Mouse (Mus musculus): ENCODE results near the gene Wdr62.

GRCm38 (mm10) chr7:30219293-30220007 is 60.8 kb downstream of the Wdr62 start:
- no peak for TF ChIP-seq CTCF (IDR thresholded peaks at IDR 0.05; ENCODE audit: low read depth, low read length)
- no peak for TF ChIP-seq TAL1 (conservative IDR thresholded peaks at IDR 0.05; ENCODE audit: low read depth, low read length)
- TF ChIP-seq GATA1 (IDR thresholded peaks at IDR 0.05; ENCODE audit: borderline replicate concordance, low read length): no peak
- no peak for TF ChIP-seq POLR2AphosphoS5 (IDR thresholded peaks at IDR 0.05; ENCODE audit: insufficient replicate concordance, low read depth, low read length)
